Mouse (Mus musculus): Measurements from ENCODE around the gene Tbc1d30. TPM values are rescaled to one million over a fixed set of nuclear protein-coding genes. Genes with fewer than 3 reads are reported as not detected.

Gene Tbc1d30
- total and polyA plus RNA-seq, 2 experiments from 2014 or later = 1.1 to 14.7 TPM

- DNase-seq (ENCODE audit: low spot score) = no peak
- no peaks in the 10 kb centered on the region for H3K27me3 ChIP-seq (ENCODE audit: control insufficient read depth, insufficient read depth, low read length)
- no peaks in the 10 kb centered on the region for H3K9me3 ChIP-seq (replicated peaks; ENCODE audit: control insufficient read depth, low read length)
- no peaks in the 10 kb centered on the region for H3K36me3 ChIP-seq (replicated peaks; ENCODE audit: control insufficient read depth, insufficient read depth, low read length)
- no peak overlapping the region for H3K9ac ChIP-seq (replicated peaks; ENCODE audit: low read depth, low read length)
- WGBS = 84% methylated on average over 23 of the region's 23 CpGs
- no peak overlapping the region for H3K27ac ChIP-seq (ENCODE audit: low read depth)
- ATAC-seq (ENCODE audit: insufficient read depth, low read depth) = no peak
- H3K4me2 ChIP-seq (ENCODE audit: low read depth, low read length) = no peak overlapping the region
- TF ChIP-seq EP300 (IDR thresholded peaks at IDR 0.05; ENCODE audit: low read depth) = no peak
- TF ChIP-seq CTCF (IDR thresholded peaks at IDR 0.05; ENCODE audit: low read depth) = no peak
- H3K4me3 ChIP-seq (ENCODE audit: low read depth, low read length) = no peak overlapping the region
- H3K4me1 ChIP-seq (ENCODE audit: control insufficient read depth, insufficient read depth) = no peaks in the 10 kb centered on the region
These were observed 107.5 kb downstream of the Tbc1d30 start for GRCm38 (mm10) chr10:121243373-121244207.

GRCm38 (mm10) chr10:121242596-121242995 lies 108.5 kb downstream of the Tbc1d30 start:
- Histone ChIP-seq H3K4me2 (ENCODE audit: low read depth, low read length) (no peak overlapping the region), H3K4me3 (ENCODE audit: low read depth, low read length) (no peak overlapping the region), H3K9ac (replicated peaks; ENCODE audit: low read depth, low read length) (no peak overlapping the region), H3K27ac (ENCODE audit: low read depth) (no peak overlapping the region), H3K27me3 (ENCODE audit: control insufficient read depth, insufficient read depth, low read length) (no peaks in the 10 kb centered on the region), H3K4me1 (ENCODE audit: control insufficient read depth, insufficient read depth) (no peaks in the 10 kb centered on the region), H3K9me3 (replicated peaks; ENCODE audit: control insufficient read depth, low read length) (no peaks in the 10 kb centered on the region), H3K36me3 (replicated peaks; ENCODE audit: control insufficient read depth, insufficient read depth, low read length) (no peaks in the 10 kb centered on the region)
- DNase-seq (ENCODE audit: low spot score) = no peak
- ATAC-seq (ENCODE audit: insufficient read depth, low read depth) = no peak
- TF ChIP-seq EP300 (IDR thresholded peaks at IDR 0.05; ENCODE audit: low read depth) (no peak), CTCF (IDR thresholded peaks at IDR 0.05; ENCODE audit: low read depth) (no peak)
- 87% methylated on average over 10 of the region's 10 CpGs for WGBS

- ATAC-seq (ENCODE audit: insufficient read depth, low read depth) = no peak
- Histone ChIP-seq H3K9ac (replicated peaks; ENCODE audit: low read depth, low read length) (no peak overlapping the region), H3K4me3 (ENCODE audit: low read depth, low read length) (no peak overlapping the region), H3K4me1 (ENCODE audit: control insufficient read depth, insufficient read depth) (no peaks in the 10 kb centered on the region), H3K27me3 (ENCODE audit: control insufficient read depth, insufficient read depth, low read length) (no peaks in the 10 kb centered on the region), H3K36me3 (replicated peaks; ENCODE audit: control insufficient read depth, insufficient read depth, low read length) (no peaks in the 10 kb centered on the region), H3K27ac (ENCODE audit: low read depth) (no peak overlapping the region), H3K9me3 (replicated peaks; ENCODE audit: control insufficient read depth, low read length) (no peaks in the 10 kb centered on the region), H3K4me2 (ENCODE audit: low read depth, low read length) (no peak overlapping the region)
- no peak for DNase-seq (ENCODE audit: low spot score)
- TF ChIP-seq CTCF (IDR thresholded peaks at IDR 0.05; ENCODE audit: low read depth) (no peak), EP300 (IDR thresholded peaks at IDR 0.05; ENCODE audit: low read depth) (no peak)
- 86% methylated on average over 10 of the region's 10 CpGs for WGBS
These were observed 112.0 kb downstream of the Tbc1d30 start for GRCm38 (mm10) chr10:121239065-121239464.

- Histone ChIP-seq H3K4me2 (ENCODE audit: low read depth, low read length) (no peak overlapping the region), H3K27me3 (ENCODE audit: control insufficient read depth, insufficient read depth, low read length) (no peaks in the 10 kb centered on the region), H3K36me3 (replicated peaks; ENCODE audit: control insufficient read depth, insufficient read depth, low read length) (no peaks in the 10 kb centered on the region), H3K9me3 (replicated peaks; ENCODE audit: control insufficient read depth, low read length) (no peaks in the 10 kb centered on the region), H3K9ac (replicated peaks; ENCODE audit: low read depth, low read length) (no peak overlapping the region), H3K4me3 (ENCODE audit: low read depth, low read length) (no peak overlapping the region), H3K27ac (ENCODE audit: low read depth) (no peak overlapping the region), H3K4me1 (ENCODE audit: control insufficient read depth, insufficient read depth) (no peaks in the 10 kb centered on the region)
- TF ChIP-seq CTCF (IDR thresholded peaks at IDR 0.05; ENCODE audit: low read depth) (no peak), EP300 (IDR thresholded peaks at IDR 0.05; ENCODE audit: low read depth) (no peak)
- DNase-seq (ENCODE audit: low spot score) = no peak
- ATAC-seq (ENCODE audit: insufficient read depth, low read depth) = no peak
- 80% methylated on average over 16 of the region's 16 CpGs for WGBS
These were observed 112.5 kb downstream of the Tbc1d30 start for GRCm38 (mm10) chr10:121238551-121238950.

- H3K4me3 ChIP-seq (ENCODE audit: low read depth, low read length) = no peak overlapping the region
- WGBS = 72% methylated on average over 5 of the region's 5 CpGs
- H3K4me1 ChIP-seq (ENCODE audit: control insufficient read depth, insufficient read depth) = no peaks in the 10 kb centered on the region
- ATAC-seq (ENCODE audit: insufficient read depth, low read depth) (no peak), DNase-seq (ENCODE audit: low spot score) (no peak)
- H3K27ac ChIP-seq (ENCODE audit: low read depth) = no peak overlapping the region
- H3K9me3 ChIP-seq (replicated peaks; ENCODE audit: control insufficient read depth, low read length) = no peaks in the 10 kb centered on the region
- H3K4me2 ChIP-seq (ENCODE audit: low read depth, low read length) = no peak overlapping the region
- H3K36me3 ChIP-seq (replicated peaks; ENCODE audit: control insufficient read depth, insufficient read depth, low read length) = no peaks in the 10 kb centered on the region
- TF ChIP-seq EP300 (IDR thresholded peaks at IDR 0.05; ENCODE audit: low read depth) (no peak), CTCF (IDR thresholded peaks at IDR 0.05; ENCODE audit: low read depth) (no peak)
- H3K9ac ChIP-seq (replicated peaks; ENCODE audit: low read depth, low read length) = no peak overlapping the region
- no peaks in the 10 kb centered on the region for H3K27me3 ChIP-seq (ENCODE audit: control insufficient read depth, insufficient read depth, low read length)
These were observed 113.7 kb downstream of the Tbc1d30 start for GRCm38 (mm10) chr10:121237377-121237776.
